Mouse (Mus musculus) brain, embryonic 18.5 days (tissue): ENCODE measurements around the gene Rnf212.
"Not testable (repeated sequence)": the region's sequence is repeated elsewhere in the genome, so short reads cannot be mapped to it uniquely, and the experiment has no call there.

Experiments used
- DNase-seq: peaks from one replicate; pipeline ENCODE4 v3.0.0-alpha.2; 2012; ENCODE audit warnings: low read depth, low spot score

Gene Rnf212

DNA sequence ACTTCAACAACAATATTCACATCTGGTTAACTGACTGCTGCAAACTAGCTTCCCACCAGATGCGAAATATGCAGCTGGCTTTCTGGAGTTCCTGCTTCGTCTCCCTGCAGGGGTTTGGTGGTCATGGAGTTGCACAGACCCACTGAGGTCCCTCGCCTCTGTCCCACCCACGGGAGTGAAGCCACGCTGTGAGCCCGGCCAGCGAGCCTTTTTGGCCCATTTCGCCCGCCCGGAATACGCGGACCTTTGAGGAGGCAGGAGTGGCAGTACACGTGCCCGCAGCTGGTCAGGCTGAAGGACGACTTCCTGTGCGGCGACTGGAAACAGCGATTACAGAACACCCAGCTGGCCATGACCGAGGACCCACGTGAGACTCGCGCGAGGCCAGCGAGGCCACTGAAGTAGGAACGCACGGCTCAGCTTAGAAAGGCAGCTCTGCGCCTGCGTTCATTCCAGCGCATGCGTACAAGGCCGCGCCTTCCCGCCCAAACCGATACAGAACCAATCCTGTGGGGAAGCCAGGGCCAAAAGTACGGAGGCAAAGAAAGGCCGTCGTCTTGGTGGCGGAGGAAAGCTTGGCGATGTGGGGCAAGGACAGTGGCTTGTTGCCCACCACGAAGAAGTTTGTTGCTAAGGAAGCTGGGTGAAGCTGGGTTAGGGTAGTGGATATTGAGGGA, at the start of gene Rnf212:
Gene Rnf212, minus strand, starts transcription at position 353 of the 677 bp plus-strand sequence.
- no peak for DNase-seq

DNA sequence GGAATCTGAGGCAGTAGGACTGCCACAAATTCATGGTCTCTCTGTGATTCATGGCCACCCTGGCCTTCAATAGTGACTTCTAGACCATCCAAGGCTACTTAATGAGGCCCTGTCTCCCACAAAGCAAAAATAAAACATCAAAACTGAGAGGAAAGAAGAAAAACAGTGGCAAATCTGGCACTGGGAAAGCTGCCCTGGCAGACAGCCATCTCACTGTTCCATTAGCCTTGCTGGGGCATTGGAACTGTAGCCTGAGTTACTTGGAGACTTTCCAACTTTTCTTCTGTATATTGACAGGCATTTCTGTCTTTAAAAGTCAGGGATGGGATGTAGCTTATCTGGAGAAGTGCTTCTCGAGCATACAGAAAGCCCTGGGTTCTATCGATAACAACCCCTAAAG, 48.5 kb upstream of the Rnf212 start:
- no peak for DNase-seq

DNA sequence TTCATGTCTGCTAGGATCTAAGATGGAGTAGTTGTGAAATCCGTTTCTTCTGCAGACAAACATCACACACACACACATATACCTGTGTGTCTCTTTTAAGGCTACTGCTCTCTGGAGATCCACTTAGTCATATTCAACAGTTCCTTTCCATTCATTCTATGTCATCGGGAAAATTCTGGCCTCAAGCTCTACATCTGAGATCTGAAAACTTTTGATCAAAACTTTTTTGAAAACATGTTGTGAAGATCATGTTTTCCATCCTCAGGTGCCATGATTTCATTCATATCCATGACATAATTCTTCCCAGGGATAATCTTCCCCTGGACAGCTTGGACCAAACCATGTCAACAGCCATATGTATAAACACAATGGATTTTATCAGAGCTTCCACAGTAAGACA, 34.0 kb upstream of the Rnf212 start, which contains the start of gene Vmn2r8:
Gene Vmn2r8, minus strand, starts transcription at position 101 of the 400 bp plus-strand sequence.
- not testable (repeated sequence) for DNase-seq

DNA sequence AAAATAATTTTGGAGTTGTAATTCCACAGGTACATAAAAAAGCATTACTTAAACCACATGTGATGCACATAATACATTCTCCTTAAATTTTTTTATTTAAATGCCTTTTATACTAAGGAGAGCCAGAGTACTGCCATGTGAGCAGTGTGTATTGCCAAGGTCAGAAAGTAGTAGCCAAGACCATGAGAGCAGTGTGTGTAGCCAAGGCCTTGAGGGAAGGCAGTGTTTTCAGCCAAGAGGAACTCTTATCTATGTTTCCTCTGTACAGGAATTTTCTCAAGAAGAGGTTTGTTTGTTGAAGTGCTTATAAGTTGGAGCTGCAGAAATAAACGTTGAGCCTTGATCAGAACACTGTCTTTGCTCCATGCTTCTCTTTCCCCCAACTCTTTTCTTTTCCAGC, 28.9 kb upstream of the Rnf212 start:
- DNase-seq, result no peak

DNA sequence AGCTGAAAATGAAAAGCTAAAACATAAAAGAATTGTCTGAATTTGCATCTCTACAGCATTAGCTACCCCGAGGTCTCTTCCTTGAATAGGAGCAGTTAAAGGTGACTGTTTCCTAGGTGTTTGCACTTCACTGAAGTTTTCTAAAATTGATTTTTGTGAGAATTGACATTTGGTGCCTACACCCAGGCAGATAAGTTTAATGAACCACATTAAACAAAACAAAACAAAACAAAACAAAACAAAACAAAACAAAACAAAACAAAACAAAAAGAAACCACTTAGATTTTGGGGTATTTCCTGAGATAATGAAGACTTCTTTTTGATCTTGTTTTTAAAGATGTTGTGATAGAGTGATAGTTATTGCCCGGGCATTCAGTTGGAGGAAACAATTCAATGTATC, 20.5 kb upstream of the Rnf212 start, which contains the start of gene Tmed11:
Gene Tmed11, minus strand, starts transcription at position 101 of the 400 bp plus-strand sequence.
- DNase-seq, result not testable (repeated sequence)

DNA sequence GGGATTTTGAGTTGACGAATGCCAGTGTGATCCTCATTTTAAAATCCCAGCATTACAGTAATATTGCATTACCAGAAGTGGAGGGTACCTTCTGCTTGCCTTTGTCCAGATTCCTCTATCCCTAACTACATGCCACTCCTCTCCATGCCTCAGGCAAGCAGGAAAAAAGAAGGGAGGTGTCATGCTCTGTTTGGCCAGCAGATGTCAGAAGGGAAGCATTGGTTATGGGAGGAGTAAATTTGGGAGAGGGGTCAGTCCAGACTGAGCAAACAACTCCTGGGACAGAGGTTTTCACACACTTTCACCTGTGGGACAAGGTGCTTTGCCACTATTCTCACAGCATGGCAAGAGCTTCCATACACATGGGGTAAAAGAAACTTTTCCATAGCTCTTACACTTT, 15.6 kb upstream of the Rnf212 start:
- not testable (repeated sequence) for DNase-seq

DNA sequence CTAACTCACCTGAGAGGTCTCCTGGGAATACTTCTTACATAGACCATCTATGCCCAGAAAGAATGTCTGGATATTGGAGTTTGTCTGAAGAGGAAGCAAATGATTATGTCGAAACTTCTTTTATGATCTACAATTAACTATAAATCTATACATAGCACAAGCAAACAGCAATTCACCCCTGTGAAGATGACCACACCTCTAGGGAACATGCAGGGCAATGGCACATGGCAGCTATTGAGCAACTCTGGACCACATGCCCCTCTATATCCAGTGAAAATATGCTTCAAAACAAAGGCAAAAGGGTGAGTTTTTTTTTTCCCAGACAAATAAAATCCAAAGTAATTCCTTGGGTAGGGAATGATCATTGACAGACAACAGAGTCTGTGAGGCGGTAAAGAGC, 14.8 kb downstream of the Rnf212 start:
- no peak for DNase-seq

DNA sequence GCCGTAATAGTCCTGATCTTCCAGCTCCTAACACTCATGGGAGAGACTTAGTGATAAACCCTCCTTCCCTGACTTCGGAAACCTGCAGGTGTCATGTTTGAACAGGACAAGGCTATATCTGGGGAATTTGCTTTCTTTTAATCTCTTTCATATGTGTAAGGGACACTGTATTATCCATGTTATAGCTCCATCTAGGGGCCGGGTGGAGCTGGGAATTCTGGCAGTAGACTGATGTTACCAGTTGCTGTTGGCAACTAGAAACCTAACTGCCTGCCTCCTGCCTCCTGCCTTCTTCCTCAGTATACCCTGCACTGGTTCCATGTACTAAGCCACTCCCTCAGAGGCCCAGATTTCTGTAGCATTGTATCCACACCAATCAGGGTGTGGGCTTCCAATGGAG, 16.4 kb downstream of the Rnf212 start:
- no peak for DNase-seq

DNA sequence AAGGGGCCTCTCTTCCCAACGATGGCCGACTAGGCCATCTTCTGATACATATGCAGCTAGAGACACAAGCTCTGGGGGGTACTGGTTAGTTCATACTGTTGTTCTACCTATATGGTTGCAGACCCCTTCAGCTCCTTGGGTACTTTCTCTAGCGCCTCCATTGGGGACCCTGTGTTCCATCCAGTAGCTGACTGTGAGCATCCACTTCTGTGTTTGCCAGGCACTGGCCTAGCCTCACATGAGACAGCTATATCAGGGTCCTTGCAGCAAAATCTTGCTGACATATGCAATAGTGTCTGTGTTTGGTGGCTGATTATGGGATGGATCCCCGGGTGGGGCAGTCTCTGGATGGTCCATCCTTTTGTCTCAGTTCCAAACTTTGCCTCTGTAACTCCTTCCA, 23.5 kb downstream of the Rnf212 start:
- DNase-seq, result not testable (repeated sequence)

DNA sequence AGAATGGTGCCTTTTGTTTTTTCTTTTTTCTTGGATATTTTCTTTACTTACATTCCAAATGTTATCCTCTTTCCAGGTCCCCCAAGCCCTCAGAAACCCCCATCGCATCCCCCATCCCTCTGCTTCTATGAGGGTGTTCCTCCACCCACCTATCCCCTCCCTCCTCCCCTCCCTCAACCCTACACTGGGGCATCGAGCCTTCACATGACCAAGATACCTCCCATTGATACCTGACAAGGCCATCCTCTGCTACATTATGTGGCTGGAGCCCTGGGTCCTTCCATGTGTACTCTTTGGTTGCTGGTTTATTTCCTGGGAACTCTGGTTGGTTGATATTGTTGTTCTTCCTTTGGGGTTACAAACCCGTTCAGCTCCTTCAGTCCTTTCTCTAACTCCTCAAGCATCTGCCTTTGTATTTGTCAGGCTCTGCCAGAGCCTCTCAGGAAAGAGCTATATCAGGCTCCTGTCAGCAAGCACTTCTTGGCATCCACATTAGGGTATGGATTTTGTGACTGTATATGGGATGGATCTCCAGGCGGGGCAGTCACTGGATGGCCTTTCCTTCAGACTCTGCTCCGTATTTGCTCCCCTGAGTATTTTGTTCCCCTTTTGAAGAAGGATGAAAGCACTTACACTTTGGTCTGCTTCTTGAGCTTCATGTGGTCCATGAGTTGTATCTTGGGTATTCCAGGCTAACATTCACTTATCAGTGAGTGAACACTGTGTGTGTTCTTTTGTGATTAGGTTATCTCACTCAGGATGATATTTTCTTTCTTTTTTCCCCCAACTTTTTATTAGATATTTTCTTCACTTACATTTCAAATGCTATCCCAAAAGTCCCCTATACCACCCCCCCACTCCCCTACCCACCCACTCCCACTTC, 24.2 kb downstream of the Rnf212 start:
- no peak for DNase-seq

DNA sequence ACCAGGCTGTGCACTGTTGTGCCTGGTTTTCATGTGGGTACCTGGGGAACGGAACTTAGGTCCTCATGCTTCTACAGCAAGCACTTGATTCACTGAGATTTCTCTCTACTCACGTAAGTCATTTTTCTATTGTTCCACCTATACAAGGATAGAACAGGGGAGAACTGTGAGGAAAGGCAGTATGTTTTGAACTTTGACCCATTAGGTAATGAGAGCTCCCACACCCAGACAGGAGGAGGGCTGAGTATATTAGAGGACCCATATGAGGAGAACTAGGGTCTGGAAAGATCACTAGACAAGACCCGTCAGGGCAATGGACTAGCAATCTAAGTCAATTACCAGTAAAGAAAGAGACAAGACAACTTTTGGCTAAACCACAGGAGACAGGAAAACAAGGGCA, 30.2 kb downstream of the Rnf212 start:
- no peak for DNase-seq

DNA sequence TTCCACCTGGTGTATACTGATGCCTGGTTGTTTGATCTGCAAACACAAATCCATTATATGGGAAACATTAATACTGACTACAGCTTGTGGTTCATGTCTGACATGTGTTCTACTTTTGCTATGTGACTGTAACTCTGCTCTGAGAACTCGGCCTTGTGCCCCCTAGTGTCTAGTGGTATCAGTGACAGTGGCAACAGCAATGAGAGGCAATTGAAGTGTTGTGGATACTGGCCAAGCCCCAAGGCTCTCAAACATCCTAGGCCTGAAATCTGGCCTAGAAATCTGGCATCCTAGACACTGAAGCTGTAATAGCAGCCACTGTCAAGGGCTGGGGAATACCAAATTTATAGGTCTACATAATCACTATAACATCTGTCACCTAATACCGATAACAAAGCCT, 30.9 kb downstream of the Rnf212 start:
- DNase-seq, result no peak

DNA sequence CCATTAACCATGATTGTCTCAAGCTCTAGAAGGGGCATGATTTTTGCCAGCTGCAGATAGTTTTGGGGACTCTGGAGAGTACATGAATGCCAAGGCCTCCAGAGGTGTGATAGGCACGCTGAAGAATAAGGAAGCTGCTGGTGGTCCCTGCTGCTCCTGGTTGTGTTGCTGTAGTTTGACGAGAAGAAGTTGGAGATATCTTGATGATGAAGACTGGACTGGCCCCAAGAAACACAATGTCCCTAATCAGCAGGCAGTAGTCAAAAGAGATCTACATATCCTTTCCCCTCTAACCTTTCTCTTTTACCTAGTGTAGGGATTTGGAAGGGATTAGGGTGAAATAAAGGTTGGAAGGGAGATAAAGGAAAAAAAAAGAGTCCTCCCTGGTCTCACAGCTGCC, 32.2 kb downstream of the Rnf212 start:
- no peak for DNase-seq

DNA sequence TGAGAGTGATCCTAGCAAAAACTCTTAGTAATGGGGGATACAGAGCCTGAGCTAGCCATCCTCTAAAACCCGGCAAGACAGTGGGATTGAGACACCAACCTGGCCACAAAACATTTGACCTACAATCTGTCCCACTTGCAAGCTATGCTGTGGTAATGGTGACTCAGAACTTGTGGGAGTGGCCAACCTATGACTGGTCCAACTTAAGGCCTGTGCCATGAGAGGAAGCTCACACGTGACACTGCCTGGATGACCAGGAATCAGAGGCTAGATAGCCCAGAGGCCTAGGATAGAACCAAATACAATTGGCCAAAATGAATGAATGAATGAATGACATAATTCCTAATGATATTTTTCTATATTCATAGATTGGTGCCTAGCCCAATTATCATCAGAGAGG, 32.9 kb downstream of the Rnf212 start:
- DNase-seq, result no peak

DNA sequence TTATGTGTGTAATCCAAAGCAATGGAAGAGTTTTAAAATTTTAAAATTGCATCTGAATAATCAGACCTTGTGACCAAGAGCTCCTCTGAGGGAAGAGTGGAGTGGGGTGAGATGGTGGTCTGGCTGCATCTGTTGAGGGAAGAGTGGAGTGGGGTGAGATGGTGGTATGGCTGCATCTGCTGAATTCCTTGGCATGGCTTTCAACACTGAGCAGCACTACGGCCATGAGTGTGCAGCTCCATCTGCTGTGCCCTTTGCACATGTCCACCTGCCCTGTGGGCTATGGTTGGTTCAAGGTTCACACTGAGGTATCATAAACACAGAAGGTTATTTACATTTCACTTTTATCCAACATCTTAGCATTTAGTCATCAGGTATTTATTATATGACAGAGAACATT, 47.4 kb downstream of the Rnf212 start:
- no peak for DNase-seq

DNA sequence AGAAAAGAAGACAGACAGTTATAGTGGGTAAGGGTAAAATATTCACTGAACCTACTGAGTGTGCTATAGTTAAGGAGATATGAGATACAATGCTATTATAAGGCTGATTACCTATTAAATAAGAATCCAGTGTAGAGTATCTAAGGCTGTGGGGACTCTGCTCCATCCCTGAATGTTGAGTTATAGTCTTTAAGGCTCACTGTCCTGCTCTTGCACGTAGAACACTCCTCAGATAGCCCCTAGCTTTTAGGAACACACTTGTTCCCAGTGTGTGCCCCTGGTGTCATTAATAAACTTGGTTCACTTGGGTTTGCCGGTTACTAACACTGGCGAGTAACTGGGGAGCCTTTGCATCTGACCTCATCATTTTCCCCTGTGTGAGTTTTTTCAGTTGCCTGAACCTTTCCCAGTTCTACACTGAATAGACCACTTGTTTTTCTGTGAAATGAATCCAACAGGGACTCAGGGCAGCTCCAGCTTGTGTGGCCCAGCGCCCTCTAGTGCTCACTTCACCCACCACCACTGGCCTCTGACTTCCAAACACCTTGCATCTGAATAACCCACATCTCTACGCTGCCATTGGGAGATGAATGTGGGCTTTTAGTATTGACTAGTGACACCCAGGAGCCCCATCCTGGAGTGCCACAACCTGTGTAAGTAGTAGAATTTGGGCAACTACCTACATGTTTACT, 48.1 kb downstream of the Rnf212 start:
- DNase-seq, result peak; percentile 12

DNA sequence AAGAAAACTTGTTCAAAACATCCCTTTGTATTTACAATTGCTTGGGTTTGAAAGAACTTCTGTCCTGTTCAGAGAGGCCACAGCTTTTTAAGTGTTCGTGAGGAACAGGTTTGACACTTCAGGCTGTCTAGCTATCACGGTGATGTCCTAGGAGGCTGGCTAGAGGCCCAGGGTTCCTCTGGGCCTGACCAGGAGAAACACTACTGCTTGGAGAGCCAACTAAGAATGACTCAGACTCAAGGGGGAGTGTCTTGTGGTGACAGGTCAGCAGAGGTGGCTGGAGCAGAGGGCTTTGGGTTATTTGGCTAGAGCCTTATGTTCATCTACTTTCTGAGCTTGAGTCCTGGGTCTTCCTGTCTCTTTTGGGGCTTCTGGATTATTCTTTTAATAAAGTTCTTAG, 50.8 kb downstream of the Rnf212 start:
- DNase-seq, result no peak

DNA sequence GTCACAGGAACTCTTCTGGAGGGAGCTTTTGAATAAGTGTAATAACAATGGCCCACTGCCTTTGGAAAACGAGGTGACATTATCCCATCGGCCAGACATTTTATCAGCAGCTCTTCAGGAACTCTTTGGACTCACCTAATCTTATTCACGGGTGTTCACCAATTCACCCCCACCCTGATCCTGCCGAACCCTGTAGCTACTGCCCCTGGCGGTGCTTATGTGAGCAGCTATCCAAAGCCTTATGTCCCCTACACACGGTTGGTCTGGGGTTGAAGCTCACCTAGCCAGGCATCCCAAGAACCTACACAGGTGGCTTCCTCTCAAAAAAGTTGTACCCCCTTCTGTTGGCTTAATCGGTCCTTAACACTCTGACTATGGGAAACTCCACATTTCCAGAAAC, 55.0 kb downstream of the Rnf212 start:
- no peak for DNase-seq

DNA sequence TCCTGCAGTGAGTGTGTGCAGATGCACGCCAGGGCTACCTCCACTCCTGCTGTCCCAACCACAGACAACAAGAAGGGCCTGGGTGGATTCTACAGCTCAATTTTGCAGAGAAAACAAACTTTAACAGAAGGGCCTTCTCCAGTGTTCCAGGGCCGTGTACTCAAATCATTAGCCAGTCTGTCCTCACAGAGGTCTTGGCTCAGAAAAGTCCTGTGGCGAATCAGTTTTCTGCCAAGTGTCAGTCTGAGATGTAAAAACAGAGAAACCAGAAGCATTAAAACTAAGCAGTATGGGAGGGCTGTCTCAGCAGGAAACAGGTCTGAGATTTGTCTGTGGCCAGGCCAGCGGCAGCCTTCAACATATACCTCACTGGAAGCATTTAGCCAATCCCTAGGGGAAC, 56.7 kb downstream of the Rnf212 start:
- DNase-seq, result no peak

DNA sequence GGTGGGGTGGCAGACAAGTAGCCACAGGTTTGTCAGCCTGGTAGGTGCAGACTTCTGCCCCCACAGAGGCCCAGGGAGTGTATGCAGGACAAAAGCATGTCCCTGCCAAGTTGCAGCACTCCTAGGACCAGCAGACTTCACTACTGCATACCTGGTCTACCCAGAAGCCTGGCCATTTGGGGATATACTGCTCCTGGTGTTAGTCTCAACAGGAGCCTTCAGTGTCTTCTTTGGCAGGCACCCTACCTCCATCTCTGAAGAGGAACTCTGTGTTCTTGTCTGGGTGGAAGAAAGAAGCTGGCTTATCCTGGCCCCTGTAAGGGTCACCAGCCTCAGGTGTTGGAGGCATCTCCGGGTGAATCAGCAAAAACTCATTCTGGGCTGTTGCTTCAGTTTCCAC, 58.8 kb downstream of the Rnf212 start:
- no peak for DNase-seq

DNA sequence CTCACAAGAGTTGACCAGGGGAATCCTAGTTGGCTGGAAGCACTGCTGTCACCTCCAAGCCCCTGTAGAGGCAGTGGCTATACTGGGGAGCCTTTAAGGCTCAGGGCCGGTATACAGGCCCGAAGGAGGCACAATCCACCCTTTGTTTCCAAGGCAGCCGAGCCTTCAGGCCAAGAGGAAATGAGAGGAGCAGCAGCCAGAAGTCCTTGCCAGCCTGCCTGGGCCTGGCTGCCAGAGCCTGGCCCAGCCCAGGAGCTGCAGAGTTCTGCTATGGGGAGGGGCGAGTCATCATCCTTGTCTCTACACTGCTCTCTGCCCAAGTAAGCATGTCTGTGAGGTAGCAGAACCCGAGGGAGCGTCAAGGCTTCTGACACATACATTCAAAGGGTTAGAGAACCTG, 60.6 kb downstream of the Rnf212 start:
- DNase-seq, result no peak

DNA sequence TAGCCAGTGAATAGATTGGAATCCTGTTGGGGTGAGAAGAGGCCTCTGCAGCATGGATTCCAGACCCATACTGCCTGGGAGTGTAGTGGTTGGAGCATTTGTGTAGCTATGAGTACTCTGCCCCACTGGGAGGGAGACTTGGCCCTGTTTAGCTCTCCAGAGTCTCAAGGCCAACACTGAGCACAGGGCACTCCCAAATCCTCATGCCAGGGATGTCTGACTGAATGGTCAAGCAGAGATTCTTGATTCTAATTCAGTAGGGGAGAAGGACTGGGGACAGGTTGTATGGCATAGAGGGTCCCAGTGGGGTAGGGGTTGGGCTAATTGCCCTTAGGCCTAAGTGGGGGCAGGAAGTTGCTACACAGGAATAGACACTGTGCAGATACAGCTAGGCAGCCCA, 61.1 kb downstream of the Rnf212 start:
- no peak for DNase-seq
